Mouse (Mus musculus) gonadal fat pad, adult 2 months (tissue): Measurements from ENCODE around the gene Nlrc3. TPM values are rescaled to one million over a fixed set of nuclear protein-coding genes. Genes with fewer than 3 reads are reported as not detected.

Source experiments
- DNase-seq: peaks from one replicate; pipeline ENCODE4 v3.0.0-alpha.2; 2012; ENCODE audit warnings: low read depth
- polyA plus RNA-seq: library from polyadenylated mRNA; depleted of rRNA; stranded (reverse); fragments of >200 nt; gene quantifications from 2 replicates; pipeline ENCODE4 v1.2.3, GENCODE M21; 2012; rRNA removed

Nlrc3 gene
- polyA plus RNA-seq, 1 experiment, result 1.6 TPM

GRCm38 (mm10) chr16:3929151-3929550 is 47.3 kb downstream of the Nlrc3 start:
- DNase-seq, result no peak

GRCm38 (mm10) chr16:3928582-3928981 is 47.9 kb downstream of the Nlrc3 start:
- no peak for DNase-seq

- no peak for DNase-seq
Measured at GRCm38 (mm10) chr16:3923966-3924365, 52.5 kb downstream of the Nlrc3 start.

DNA sequence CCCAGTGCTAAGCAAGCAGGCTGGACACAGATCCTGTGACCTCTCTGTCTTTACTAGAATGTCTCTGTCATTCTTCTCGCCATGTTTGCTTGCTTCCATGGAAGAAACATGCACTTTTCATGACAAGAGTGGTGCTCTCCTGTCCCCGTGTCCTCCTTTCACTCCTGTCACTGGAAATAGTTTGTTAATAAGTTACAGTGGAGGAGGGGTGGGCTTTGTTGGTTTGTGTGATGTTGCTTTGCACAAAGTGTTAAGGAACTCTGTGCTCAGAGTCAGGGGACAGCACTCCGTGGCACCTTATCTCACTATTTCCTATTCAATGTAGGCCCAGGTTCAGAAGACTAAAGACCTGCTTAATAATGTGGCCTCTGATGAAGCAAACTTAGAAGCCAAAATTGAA is 52.9 kb downstream of the Nlrc3 start:
- no peak for DNase-seq

- no peak for DNase-seq
Measured at GRCm38 (mm10) chr16:3920756-3921155, 55.7 kb downstream of the Nlrc3 start.

DNA sequence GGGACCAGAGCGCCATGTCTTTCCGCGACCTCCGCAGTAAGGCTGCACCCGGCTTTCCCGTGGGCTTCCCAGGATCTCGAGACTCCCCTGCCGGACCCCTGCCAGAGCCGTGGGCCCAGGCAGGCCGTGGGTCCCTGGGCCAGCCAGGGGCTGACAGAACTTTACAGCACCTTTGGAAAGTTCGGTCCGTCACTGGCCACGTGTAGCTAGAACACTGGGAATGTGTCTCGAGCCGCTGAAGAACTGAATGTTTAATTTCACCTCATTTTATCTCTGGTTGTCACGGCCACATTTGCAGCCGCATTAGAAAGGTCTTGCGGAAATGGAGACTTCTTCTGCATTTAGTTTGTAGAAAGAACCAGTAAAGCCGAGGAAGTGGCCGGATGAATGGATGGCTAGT is 67.3 kb downstream of the Nlrc3 start:
- no peak for DNase-seq

- no peak for DNase-seq
Measured at GRCm38 (mm10) chr16:3908537-3909111, 67.8 kb downstream of the Nlrc3 start, which contains the start of the genes 1700037C18Rik and Cluap1. Gene 1700037C18Rik (minus strand): TSS chr16:3908689. Gene Cluap1 (plus strand): TSS chr16:3908801.

- DNase-seq, result no peak
Measured at GRCm38 (mm10) chr16:3907471-3907870, 69.0 kb downstream of the Nlrc3 start.

- no peak for DNase-seq
Measured at GRCm38 (mm10) chr16:3896553-3896952, 79.9 kb downstream of the Nlrc3 start.

- no peak for DNase-seq
Measured at GRCm38 (mm10) chr16:3896046-3896445, 80.4 kb downstream of the Nlrc3 start.

DNA sequence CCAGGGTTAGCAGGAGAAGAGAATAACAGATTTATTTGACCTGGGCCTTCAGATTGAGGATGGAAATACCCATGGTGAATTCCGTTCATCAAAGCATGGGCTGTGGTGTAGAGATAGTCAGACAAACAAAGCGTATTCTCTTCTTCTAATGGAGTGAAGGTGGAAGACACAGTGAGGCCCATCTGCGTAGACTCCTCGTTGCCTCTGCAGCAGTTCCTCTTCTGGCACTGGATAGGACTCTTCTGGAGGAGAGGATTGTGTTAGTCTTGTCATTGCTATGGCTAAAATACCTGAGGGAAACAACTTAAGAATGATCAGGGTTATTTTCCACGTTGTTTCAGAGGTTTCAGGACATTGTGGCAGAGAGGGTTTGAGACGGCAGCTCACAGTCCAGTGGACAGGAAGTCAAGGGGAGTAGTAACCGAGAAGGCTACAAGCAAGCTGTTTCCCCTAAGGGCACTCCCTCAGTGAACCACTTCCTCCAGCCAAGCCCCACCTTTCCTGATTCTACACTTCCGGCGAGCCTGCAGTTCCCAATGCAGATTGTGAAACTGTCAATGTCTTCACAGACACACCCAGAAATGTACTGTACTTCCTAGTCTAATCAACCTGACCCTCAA is 81.1 kb downstream of the Nlrc3 start:
- DNase-seq, result no peak

Other genes starting within 250 kb of the Nlrc3 start
- gene Zfp263, start 232.5 kb downstream of the Nlrc3 start, polyA plus RNA-seq, result 9.7 and 10.2 TPM in 2 replicates
- gene Olfr15, start 145.8 kb downstream of the Nlrc3 start, polyA plus RNA-seq, result not detected in 2 replicates
- gene Zfp174, start 129.4 kb downstream of the Nlrc3 start, polyA plus RNA-seq, result 1.7 and 2.0 TPM in 2 replicates
- gene Naa60, start 104.3 kb downstream of the Nlrc3 start, polyA plus RNA-seq, result 64.2 and 69.8 TPM in 2 replicates
- gene Zfp597, start 92.1 kb downstream of the Nlrc3 start, polyA plus RNA-seq, result 2.5 and 3.0 TPM in 2 replicates
- gene Gm20695, start 92.0 kb downstream of the Nlrc3 start, polyA plus RNA-seq, result 0.16 and 0.25 TPM in 2 replicates
- gene 1700037C18Rik, start 67.9 kb downstream of the Nlrc3 start, polyA plus RNA-seq, result 13.5 and 16.2 TPM in 2 replicates
- gene Cluap1, start 67.8 kb downstream of the Nlrc3 start, polyA plus RNA-seq, result 5.4 and 6.8 TPM in 2 replicates
- gene Slx4, start 27.1 kb upstream of the Nlrc3 start, polyA plus RNA-seq, result 17.5 and 18.2 TPM in 2 replicates
- gene Dnase1, start 60.3 kb upstream of the Nlrc3 start, polyA plus RNA-seq, result 0.27 and 0.38 TPM in 2 replicates
- 90.6 and 105 TPM in 2 replicates for gene Trap1, start 101.2 kb upstream of the Nlrc3 start, polyA plus RNA-seq
- 10.0 and 40.6 TPM in 2 replicates for gene Crebbp, start 237.4 kb upstream of the Nlrc3 start, polyA plus RNA-seq